ENCODE assay signal across 24 mouse cellular contexts in the genomic region with DNA sequence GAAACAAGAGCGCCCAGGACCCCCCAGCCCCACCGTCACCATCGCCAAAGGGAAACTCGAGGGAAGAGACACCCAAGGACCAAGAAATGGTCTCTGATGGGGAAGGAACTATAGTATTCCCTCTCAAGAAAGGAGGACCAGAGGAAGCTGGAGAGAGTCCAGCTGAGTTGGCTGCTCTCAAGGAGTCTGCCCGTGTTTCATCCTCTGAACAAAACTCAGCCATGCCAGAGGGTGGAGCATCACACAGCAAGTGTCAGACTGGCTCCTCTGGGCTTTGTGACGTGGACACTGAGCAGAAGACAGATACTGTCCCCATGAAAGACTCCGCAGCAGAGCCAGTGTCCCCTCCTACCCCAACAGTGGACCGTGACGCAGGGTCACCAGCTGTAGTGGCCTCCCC. TPM values are rescaled to one million over a fixed set of nuclear protein-coding genes. Genes with fewer than 3 reads are reported as not detected.
DNase-seq lines count a peak whose midpoint lies in the region; ATAC-seq and TF ChIP-seq lines count a peak whose summit lies in the region.
"Had no signal": no experiment of that assay in that cellular context is flagged by ENCODE, and none has a peak within 500 bp of the region (broad histone marks: within the 10 kb centered on the region; RNA-seq: fewer than 3 reads in every experiment).

No protein-coding gene starts in this region.

- WGBS in hindbrain, embryonic 15.5 days, result 85% methylated on average over 9 of the region's 9 CpGs
- 88% methylated on average over 9 of the region's 9 CpGs for WGBS in hindbrain, embryonic 14.5 days
- 78% methylated on average over 9 of the region's 9 CpGs for WGBS in kidney, adult 2 months

- H3K9ac ChIP-seq in hindbrain, embryonic 15.5 days, result no peak overlapping the region; the same call in 1 of the 2 replicates
- H3K9ac ChIP-seq in hindbrain, embryonic 14.5 days, result no peak overlapping the region
- H3K9ac ChIP-seq: embryonic facial prominence, embryonic 13.5 days; forebrain, embryonic 13.5 days; limb, embryonic 15.5 days; liver, embryonic 14.5 days; lung, embryonic 14.5 days; neural tube, embryonic 12.5 days had no signal

- peaks cover 19% of the 10 kb centered on the region for H3K36me3 ChIP-seq in hindbrain, embryonic 15.5 days
- peaks cover 55% of the 10 kb centered on the region for H3K36me3 ChIP-seq in hindbrain, embryonic 14.5 days (replicated peaks; ENCODE audit: control insufficient read depth, insufficient read depth)
- peaks cover 6% of the 10 kb centered on the region for H3K36me3 ChIP-seq in kidney, adult 2 months (ENCODE audit: control insufficient read depth, insufficient read depth, low read length)

- peak; percentile 38; the same call in 1 of the 2 replicates for ATAC-seq in hindbrain, embryonic 15.5 days (ENCODE audit: low FRiP score, low read depth)
- no peak for ATAC-seq in hindbrain, embryonic 14.5 days (ENCODE audit: low FRiP score)
- ATAC-seq in megakaryocyte-erythroid progenitor cell, adult 5-6 weeks (replicated peaks; ENCODE audit: low FRiP score, low TSS enrichment, poor library complexity, severe bottlenecking), result no peak
- ATAC-seq: forebrain, embryonic 13.5 days; Patski had no signal

- no peak for TF ChIP-seq POLR2A in kidney, adult 2 months (IDR thresholded peaks at IDR 0.05; ENCODE audit: low read depth, low read length)

- H3K9me3 ChIP-seq in hindbrain, embryonic 15.5 days, result no peaks in the 10 kb centered on the region
- no peaks in the 10 kb centered on the region for H3K9me3 ChIP-seq in hindbrain, embryonic 14.5 days (ENCODE audit: control insufficient read depth, low read length)
- H3K9me3 ChIP-seq: embryonic facial prominence, embryonic 13.5 days; forebrain, embryonic 13.5 days; heart, embryonic 10.5 days; limb, embryonic 15.5 days; neural tube, embryonic 12.5 days had no signal

- H3K4me1 ChIP-seq in hindbrain, embryonic 15.5 days (replicated peaks), result no peaks in the 10 kb centered on the region
- H3K4me1 ChIP-seq in hindbrain, embryonic 14.5 days (replicated peaks; ENCODE audit: control insufficient read depth, insufficient read depth, low read length), result no peaks in the 10 kb centered on the region
- no peaks in the 10 kb centered on the region for H3K4me1 ChIP-seq in kidney, adult 2 months (ENCODE audit: control insufficient read depth, insufficient read depth, low read length)
- H3K4me1 ChIP-seq: embryonic facial prominence, embryonic 13.5 days; forebrain, embryonic 13.5 days; limb, embryonic 15.5 days; neural tube, embryonic 12.5 days had no signal

- H3K27me3 ChIP-seq in hindbrain, embryonic 15.5 days, result no peaks in the 10 kb centered on the region
- H3K27me3 ChIP-seq in hindbrain, embryonic 14.5 days (ENCODE audit: control insufficient read depth, insufficient read depth, low read length), result no peaks in the 10 kb centered on the region
- no peaks in the 10 kb centered on the region for H3K27me3 ChIP-seq in kidney, adult 2 months (replicated peaks; ENCODE audit: control insufficient read depth, insufficient read depth, low read length)
- H3K27me3 ChIP-seq: embryonic facial prominence, embryonic 13.5 days; forebrain, embryonic 13.5 days; limb, embryonic 15.5 days; neural tube, embryonic 12.5 days; Patski had no signal

- H3K4me2 ChIP-seq in hindbrain, embryonic 15.5 days, result no peak overlapping the region
- no peak overlapping the region for H3K4me2 ChIP-seq in hindbrain, embryonic 14.5 days (replicated peaks)
- H3K4me2 ChIP-seq: embryonic facial prominence, embryonic 13.5 days; forebrain, embryonic 13.5 days; limb, embryonic 15.5 days; lung, embryonic 14.5 days; neural tube, embryonic 12.5 days had no signal

- no peak overlapping the region for H3K4me3 ChIP-seq in hindbrain, embryonic 15.5 days
- H3K4me3 ChIP-seq in hindbrain, embryonic 14.5 days (replicated peaks; ENCODE audit: low read length), result no peak overlapping the region
- H3K4me3 ChIP-seq in kidney, adult 2 months (ENCODE audit: insufficient read depth, low read depth, low read length), result no peak overlapping the region
- H3K4me3 ChIP-seq: embryonic facial prominence, embryonic 13.5 days; erythroblast, embryonic 14.5 days; forebrain, embryonic 13.5 days; heart, embryonic 10.5 days; limb, embryonic 15.5 days; neural tube, embryonic 12.5 days had no signal

- TF ChIP-seq CTCF in kidney, adult 2 months (conservative IDR thresholded peaks at IDR 0.05; ENCODE audit: insufficient read depth, insufficient read length, low read depth, low read length), result no peak

- H3K27ac ChIP-seq in hindbrain, embryonic 15.5 days (replicated peaks), result no peak overlapping the region
- H3K27ac ChIP-seq in hindbrain, embryonic 14.5 days, result no peak overlapping the region
- H3K27ac ChIP-seq in kidney, adult 2 months (ENCODE audit: insufficient read depth, low read depth, low read length), result no peak overlapping the region
- H3K27ac ChIP-seq: embryonic facial prominence, embryonic 13.5 days; forebrain, embryonic 13.5 days; heart, embryonic 10.5 days; limb, embryonic 15.5 days; liver, embryonic 14.5 days; neural tube, embryonic 12.5 days; stomach, postnatal 0 days had no signal

- no peak for DNase-seq in hindbrain, embryonic 14.5 days (ENCODE audit: low spot score)
- peak; percentile 16 for DNase-seq in R1 (ENCODE audit: low read depth, low spot score)
- DNase-seq in cerebellum, adult 11 months, result peak; percentile 16
- DNase-seq in cerebellum, postnatal 10 days, result peak; percentile 70 to 74
- no peak for DNase-seq in kidney, adult 2 months
- no peak for DNase-seq in spleen, postnatal 14 days (ENCODE audit: low spot score in 2 of 2)
- DNase-seq: adrenal gland, adult 8-10 months; embryo, embryonic 11 days; kidney, adult 8-10 months; lung, embryonic 14.5 days; midbrain, embryonic 14.5 days; right cerebral cortex, adult 18-20 months; thymus, adult 2 months had no signal

RNA-seq across cellular contexts. Expression of gene Rest, which starts 17.0 kb away (rescaled TPM):
- 6.8 and 7.1 TPM in 2 replicates for polyA plus RNA-seq in hindbrain, embryonic 15.5 days (2015; fragmentation: Nextera tagmentation; extraction: Ambion mirVana)
- 8.4 and 8.6 TPM in 2 replicates for polyA plus RNA-seq in hindbrain, embryonic 14.5 days (2014; fragmentation: Nextera tagmentation; extraction: Ambion mirVana)
- 7.3 and 8.3 TPM in 2 replicates for polyA plus RNA-seq in kidney, adult 2 months (2012; rRNA removed)
- 19.0 and 24.9 TPM in 2 replicates for total RNA-seq in megakaryocyte-erythroid progenitor cell, adult 5-6 weeks (2014; fragmentation: Nextera tagmentation)
- 39.5 and 44.0 TPM in 2 replicates for total RNA-seq in megakaryocyte-erythroid progenitor cell, adult 5-6 weeks (2017)

RNA-seq across cellular contexts. Expression of gene Noa1, which starts 27.6 kb away (rescaled TPM):
- 35.0 and 35.6 TPM in 2 replicates for polyA plus RNA-seq in hindbrain, embryonic 15.5 days (2015; fragmentation: Nextera tagmentation; extraction: Ambion mirVana)
- 32.1 and 37.3 TPM in 2 replicates for polyA plus RNA-seq in hindbrain, embryonic 14.5 days (2014; fragmentation: Nextera tagmentation; extraction: Ambion mirVana)
- polyA plus RNA-seq in kidney, adult 2 months (2012; rRNA removed), result 15.1 and 17.7 TPM in 2 replicates
- 76.9 and 79.7 TPM in 2 replicates for total RNA-seq in megakaryocyte-erythroid progenitor cell, adult 5-6 weeks (2014; fragmentation: Nextera tagmentation)
- total RNA-seq in megakaryocyte-erythroid progenitor cell, adult 5-6 weeks (2017), result 40.8 and 45.1 TPM in 2 replicates

RNA-seq across cellular contexts. Expression of gene Polr2b, which starts 27.7 kb away (rescaled TPM):
- polyA plus RNA-seq in hindbrain, embryonic 15.5 days (2015; fragmentation: Nextera tagmentation; extraction: Ambion mirVana), result 56.8 and 57.9 TPM in 2 replicates
- 57.5 and 67.8 TPM in 2 replicates for polyA plus RNA-seq in hindbrain, embryonic 14.5 days (2014; fragmentation: Nextera tagmentation; extraction: Ambion mirVana)
- polyA plus RNA-seq in kidney, adult 2 months (2012; rRNA removed), result 15.7 and 32.2 TPM in 2 replicates
- 104 and 110 TPM in 2 replicates for total RNA-seq in megakaryocyte-erythroid progenitor cell, adult 5-6 weeks (2014; fragmentation: Nextera tagmentation)
- 195 TPM in 2 replicates for total RNA-seq in megakaryocyte-erythroid progenitor cell, adult 5-6 weeks (2017)

Comparison
In these comparisons a context has a peak if more than half of its experiments do, and no peak if none do; other contexts are left out.
1. DNase-seq: peak in R1 (single experiment), cerebellum, adult 11 months (single experiment) and cerebellum, postnatal 10 days (2 of 2); none in hindbrain, embryonic 14.5 days (single experiment), kidney, adult 2 months (single experiment) and spleen, postnatal 14 days (0 of 2).